Mouse (Mus musculus) skeletal muscle tissue, adult 2 months (tissue): ENCODE measurements at regions not wholly inside any gene's neighbourhood (a gene's known extent, or its start where the extent isn't known, plus 50 kb on each side); places are given as distances from the start of the nearest gene placed in this dataset.
A peak's percentile ranks its signal among the peaks of the same experiment; 100 is the strongest.
"Not testable (repeated sequence)": the region's sequence is repeated elsewhere in the genome, so short reads cannot be mapped to it uniquely, and the experiment has no call there.

Experiments
- DNase-seq: peaks from one replicate; pipeline ENCODE4 v3.0.0-alpha.2; 2012; ENCODE audit warnings: low read depth, low spot score

GRCm38 (mm10) chr6:84320586-84320985 is 273.1 kb downstream of the Cyp26b1 start:
- DNase-seq: no peak

- DNase-seq: no peak
These were observed 274.9 kb downstream of the Cyp26b1 start for GRCm38 (mm10) chr6:84318774-84319173.

- no peak for DNase-seq
These were observed 276.7 kb downstream of the Cyp26b1 start for GRCm38 (mm10) chr6:84317026-84317425.

- DNase-seq: no peak
These were observed 278.4 kb downstream of the Cyp26b1 start for GRCm38 (mm10) chr6:84315175-84315912.

GRCm38 (mm10) chr6:84313797-84314196 is 279.9 kb downstream of the Cyp26b1 start:
- DNase-seq: no peak

GRCm38 (mm10) chr6:84310635-84311241 is 283.0 kb downstream of the Cyp26b1 start:
- DNase-seq: no peak

GRCm38 (mm10) chr6:84307556-84307955 is 286.2 kb downstream of the Cyp26b1 start:
- DNase-seq: no peak

- no peak for DNase-seq
These were observed 287.1 kb downstream of the Cyp26b1 start for GRCm38 (mm10) chr6:84306585-84306984.

- DNase-seq: peak; percentile 75
These were observed 288.6 kb downstream of the Cyp26b1 start for GRCm38 (mm10) chr6:84305093-84305492.

- DNase-seq: not testable (repeated sequence)
These were observed 290.8 kb downstream of the Cyp26b1 start for GRCm38 (mm10) chr6:84302916-84303315.

GRCm38 (mm10) chr6:84299936-84300335 is 291.5 kb downstream of the Dysf start:
- no peak for DNase-seq

GRCm38 (mm10) chr6:84299146-84299545 is 290.8 kb downstream of the Dysf start:
- no peak for DNase-seq

GRCm38 (mm10) chr6:84273907-84274306 is 265.5 kb downstream of the Dysf start:
- not testable (repeated sequence) for DNase-seq

- peak; percentile 80 for DNase-seq
These were observed 264.3 kb downstream of the Dysf start for GRCm38 (mm10) chr6:84272520-84273311.

- no peak for DNase-seq
These were observed 263.6 kb downstream of the Dysf start for GRCm38 (mm10) chr6:84271966-84272365.

GRCm38 (mm10) chr6:84271441-84271840 is 263.1 kb downstream of the Dysf start:
- DNase-seq: no peak

- DNase-seq: peak; percentile 69
These were observed 262.3 kb downstream of the Dysf start for GRCm38 (mm10) chr6:84270518-84271165.

- DNase-seq: no peak
These were observed 261.1 kb downstream of the Dysf start for GRCm38 (mm10) chr6:84269478-84269877.

GRCm38 (mm10) chr6:84269023-84269422 is 260.6 kb downstream of the Dysf start:
- no peak for DNase-seq

GRCm38 (mm10) chr6:84268111-84268510 is 259.7 kb downstream of the Dysf start:
- peak; percentile 51 for DNase-seq

- no peak for DNase-seq
These were observed 259.1 kb downstream of the Dysf start for GRCm38 (mm10) chr6:84267526-84267925.

- peak; percentile 78 for DNase-seq
These were observed 258.3 kb downstream of the Dysf start for GRCm38 (mm10) chr6:84266736-84267135.
